Mouse (Mus musculus) lung, postnatal 0 days (tissue): ENCODE data around the gene Elf2.

Source experiments
- CTCF ChIP-seq: IDR thresholded peaks from 2 replicates; pipeline ENCODE4 v1.5.1; 2016; ENCODE audit warnings: antibody characterized with exemption, mild to moderate bottlenecking
- EP300 ChIP-seq: IDR thresholded peaks from 2 replicates; pipeline ENCODE4 v1.6.1; 2016; ENCODE audit warnings: antibody characterized with exemption, mild to moderate bottlenecking, control low read depth

GRCm38 (mm10) chr3:51249460-51249859 is 91.0 kb downstream of the Elf2 start:
- TF ChIP-seq CTCF (no peak), EP300 (no peak)
